Mouse (Mus musculus): ENCODE results near the gene Cdh4. TPM values are rescaled to one million over a fixed set of nuclear protein-coding genes. Genes with fewer than 3 reads are reported as not detected.

Gene Cdh4
- polyA plus RNA-seq, 1 experiment, result not detected

GRCm38 (mm10) chr2:179924038-179924437 lies 481.8 kb downstream of the Cdh4 start:
- H3K4me1 ChIP-seq (ENCODE audit: control insufficient read depth), result no peaks in the 10 kb centered on the region
- peaks cover 99% of the 10 kb centered on the region for H3K36me3 ChIP-seq (ENCODE audit: control insufficient read depth)

GRCm38 (mm10) chr2:179929166-179929565 lies 486.9 kb downstream of the Cdh4 start:
- Histone ChIP-seq H3K9me3 (ENCODE audit: control insufficient read depth, low read length) (no peaks in the 10 kb centered on the region), H3K36me3 (ENCODE audit: control insufficient read depth) (peaks cover 98% of the 10 kb centered on the region), H3K27me3 (ENCODE audit: control insufficient read depth) (no peaks in the 10 kb centered on the region), H3K4me3 (replicated peaks) (no peak overlapping the region), H3K4me1 (ENCODE audit: control insufficient read depth) (no peaks in the 10 kb centered on the region)
- no peak for TF ChIP-seq GATA1 (IDR thresholded peaks at IDR 0.05; ENCODE audit: low read length)

More at GRCm38 (mm10) chr2:179924038-179924437, 481.8 kb downstream of the Cdh4 start:
- H3K9me3 ChIP-seq (ENCODE audit: control insufficient read depth, low read length), result no peaks in the 10 kb centered on the region
- H3K27me3 ChIP-seq (ENCODE audit: control insufficient read depth), result no peaks in the 10 kb centered on the region
- TF ChIP-seq GATA1 (IDR thresholded peaks at IDR 0.05; ENCODE audit: low read length), result no peak
- TF ChIP-seq TAL1 (IDR thresholded peaks at IDR 0.05; ENCODE audit: low read length), result no peak
- H3K4me3 ChIP-seq (replicated peaks), result no peak overlapping the region

- Histone ChIP-seq H3K9me3 (ENCODE audit: control insufficient read depth, low read length) (no peaks in the 10 kb centered on the region), H3K4me1 (ENCODE audit: control insufficient read depth) (no peaks in the 10 kb centered on the region), H3K4me3 (replicated peaks) (no peak overlapping the region), H3K27me3 (ENCODE audit: control insufficient read depth) (no peaks in the 10 kb centered on the region), H3K36me3 (ENCODE audit: control insufficient read depth) (peaks cover 98% of the 10 kb centered on the region)
- no peak for TF ChIP-seq GATA1 (IDR thresholded peaks at IDR 0.05; ENCODE audit: low read length)
- no peak for TF ChIP-seq TAL1 (IDR thresholded peaks at IDR 0.05; ENCODE audit: low read length)
Observed at GRCm38 (mm10) chr2:179931741-179932140, 489.5 kb downstream of the Cdh4 start.

- Histone ChIP-seq H3K4me3 (replicated peaks) (no peak overlapping the region), H3K9me3 (ENCODE audit: control insufficient read depth, low read length) (no peaks in the 10 kb centered on the region), H3K4me1 (ENCODE audit: control insufficient read depth) (peaks cover 13% of the 10 kb centered on the region), H3K36me3 (ENCODE audit: control insufficient read depth) (peaks cover 96% of the 10 kb centered on the region), H3K27me3 (ENCODE audit: control insufficient read depth) (no peaks in the 10 kb centered on the region)
- TF ChIP-seq GATA1 (IDR thresholded peaks at IDR 0.05; ENCODE audit: low read length) (no peak), TAL1 (IDR thresholded peaks at IDR 0.05; ENCODE audit: low read length) (no peak)
Observed at GRCm38 (mm10) chr2:179934165-179934564, 491.9 kb downstream of the Cdh4 start.

GRCm38 (mm10) chr2:179937091-179937490 lies 494.9 kb downstream of the Cdh4 start:
- H3K36me3 ChIP-seq (ENCODE audit: control insufficient read depth), result peaks cover 72% of the 10 kb centered on the region
- no peaks in the 10 kb centered on the region for H3K27me3 ChIP-seq (ENCODE audit: control insufficient read depth)
- no peak overlapping the region for H3K4me3 ChIP-seq (replicated peaks)
- no peak for TF ChIP-seq TAL1 (IDR thresholded peaks at IDR 0.05; ENCODE audit: low read length)
- TF ChIP-seq GATA1 (IDR thresholded peaks at IDR 0.05; ENCODE audit: low read length), result no peak
- peaks cover 15% of the 10 kb centered on the region for H3K4me1 ChIP-seq (ENCODE audit: control insufficient read depth)
- H3K9me3 ChIP-seq (ENCODE audit: control insufficient read depth, low read length), result no peaks in the 10 kb centered on the region

- TF ChIP-seq TAL1 (IDR thresholded peaks at IDR 0.05; ENCODE audit: low read length), result no peak
- no peak for TF ChIP-seq GATA1 (IDR thresholded peaks at IDR 0.05; ENCODE audit: low read length)
Observed at GRCm38 (mm10) chr2:179941696-179942095, 499.5 kb downstream of the Cdh4 start.

GRCm38 (mm10) chr2:179945051-179945450 lies 502.8 kb downstream of the Cdh4 start:
- Histone ChIP-seq H3K27me3 (ENCODE audit: control insufficient read depth) (no peaks in the 10 kb centered on the region), H3K4me3 (replicated peaks) (no peak overlapping the region), H3K9me3 (ENCODE audit: control insufficient read depth, low read length) (no peaks in the 10 kb centered on the region), H3K36me3 (ENCODE audit: control insufficient read depth) (peaks cover 2% of the 10 kb centered on the region), H3K4me1 (ENCODE audit: control insufficient read depth) (peaks cover 55% of the 10 kb centered on the region)
- no peak for TF ChIP-seq GATA1 (IDR thresholded peaks at IDR 0.05; ENCODE audit: low read length)
- no peak for TF ChIP-seq TAL1 (IDR thresholded peaks at IDR 0.05; ENCODE audit: low read length)

More at GRCm38 (mm10) chr2:179941696-179942095, 499.5 kb downstream of the Cdh4 start:
- H3K36me3 ChIP-seq (ENCODE audit: control insufficient read depth), result peaks cover 27% of the 10 kb centered on the region
- no peaks in the 10 kb centered on the region for H3K9me3 ChIP-seq (ENCODE audit: control insufficient read depth, low read length)
- no peaks in the 10 kb centered on the region for H3K27me3 ChIP-seq (ENCODE audit: control insufficient read depth)
- H3K4me1 ChIP-seq (ENCODE audit: control insufficient read depth), result peaks cover 42% of the 10 kb centered on the region
- H3K4me3 ChIP-seq (replicated peaks), result no peak overlapping the region

GRCm38 (mm10) chr2:179946496-179946895 lies 504.3 kb downstream of the Cdh4 start:
- Histone ChIP-seq H3K36me3 (ENCODE audit: control insufficient read depth) (peaks cover 2% of the 10 kb centered on the region), H3K27me3 (ENCODE audit: control insufficient read depth) (no peaks in the 10 kb centered on the region), H3K4me3 (replicated peaks) (no peak overlapping the region), H3K9me3 (ENCODE audit: control insufficient read depth, low read length) (no peaks in the 10 kb centered on the region), H3K4me1 (ENCODE audit: control insufficient read depth) (peaks cover 65% of the 10 kb centered on the region)
- TF ChIP-seq GATA1 (IDR thresholded peaks at IDR 0.05; ENCODE audit: low read length), result no peak

GRCm38 (mm10) chr2:179947607-179948006 lies 505.4 kb downstream of the Cdh4 start:
- Histone ChIP-seq H3K27me3 (ENCODE audit: control insufficient read depth) (no peaks in the 10 kb centered on the region), H3K36me3 (ENCODE audit: control insufficient read depth) (peaks cover 2% of the 10 kb centered on the region), H3K4me3 (replicated peaks) (no peak overlapping the region), H3K9me3 (ENCODE audit: control insufficient read depth, low read length) (no peaks in the 10 kb centered on the region), H3K4me1 (ENCODE audit: control insufficient read depth) (peaks cover 74% of the 10 kb centered on the region)
- TF ChIP-seq GATA1 (IDR thresholded peaks at IDR 0.05; ENCODE audit: low read length) (no peak), TAL1 (IDR thresholded peaks at IDR 0.05; ENCODE audit: low read length) (no peak)

- no peaks in the 10 kb centered on the region for H3K9me3 ChIP-seq (ENCODE audit: control insufficient read depth, low read length)
- TF ChIP-seq TAL1 (IDR thresholded peaks at IDR 0.05; ENCODE audit: low read length), result no peak
- no peak for TF ChIP-seq GATA1 (IDR thresholded peaks at IDR 0.05; ENCODE audit: low read length)
- peaks cover 2% of the 10 kb centered on the region for H3K36me3 ChIP-seq (ENCODE audit: control insufficient read depth)
- no peaks in the 10 kb centered on the region for H3K27me3 ChIP-seq (ENCODE audit: control insufficient read depth)
- peaks cover 70% of the 10 kb centered on the region for H3K4me1 ChIP-seq (ENCODE audit: control insufficient read depth)
- no peak overlapping the region for H3K4me3 ChIP-seq (replicated peaks)
Observed at GRCm38 (mm10) chr2:179948820-179949219, 506.6 kb downstream of the Cdh4 start.

Data from erythroblast, embryonic 14.5 days (primary cell).